Mouse (Mus musculus): ENCODE data around the gene Ddx11. TPM values are rescaled to one million over a fixed set of nuclear protein-coding genes. Genes with fewer than 3 reads are reported as not detected.

The Ddx11 gene
- polyA plus RNA-seq, 1 experiment from 2014 or later = 18.5 TPM

DNA sequence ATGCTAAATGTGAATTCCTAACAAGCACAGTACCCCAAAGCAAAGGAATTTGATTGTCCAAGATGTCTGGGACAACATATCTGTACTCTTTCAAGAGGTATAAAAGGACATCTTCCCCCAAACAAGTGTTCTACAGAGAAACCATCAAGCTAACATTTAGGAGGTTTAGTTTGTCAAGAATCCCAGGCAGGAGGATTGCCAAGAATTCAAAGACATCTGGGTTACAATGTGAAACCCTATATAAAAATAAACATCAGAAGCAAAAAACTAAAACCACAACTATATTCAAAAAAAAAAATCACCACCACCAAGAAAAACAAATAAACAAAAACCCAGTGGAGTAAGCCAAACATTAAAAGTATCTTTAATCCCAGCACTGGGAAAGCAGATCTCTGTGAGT is 33.1 kb upstream of the Ddx11 start:
- Histone ChIP-seq H3K36me3 (ENCODE audit: control insufficient read depth, insufficient read depth, low read length) (peaks cover 53% of the 10 kb centered on the region), H3K4me3 (ENCODE audit: low read depth, low read length) (no peak overlapping the region), H3K9ac (ENCODE audit: low read length) (no peak overlapping the region), H3K27me3 (replicated peaks; ENCODE audit: control insufficient read depth, insufficient read depth, low read length) (no peaks in the 10 kb centered on the region), H3K27ac (ENCODE audit: low read depth) (no peak overlapping the region), H3K4me2 (ENCODE audit: low read length) (no peak overlapping the region), H3K9me3 (ENCODE audit: control insufficient read depth, low read length) (no peaks in the 10 kb centered on the region), H3K4me1 (replicated peaks; ENCODE audit: control insufficient read depth, insufficient read depth, low read length) (no peaks in the 10 kb centered on the region)
- no peak for ATAC-seq (replicated peaks; ENCODE audit: low FRiP score, low TSS enrichment, low read depth)
- DNase-seq (ENCODE audit: low spot score) = no peak

DNA sequence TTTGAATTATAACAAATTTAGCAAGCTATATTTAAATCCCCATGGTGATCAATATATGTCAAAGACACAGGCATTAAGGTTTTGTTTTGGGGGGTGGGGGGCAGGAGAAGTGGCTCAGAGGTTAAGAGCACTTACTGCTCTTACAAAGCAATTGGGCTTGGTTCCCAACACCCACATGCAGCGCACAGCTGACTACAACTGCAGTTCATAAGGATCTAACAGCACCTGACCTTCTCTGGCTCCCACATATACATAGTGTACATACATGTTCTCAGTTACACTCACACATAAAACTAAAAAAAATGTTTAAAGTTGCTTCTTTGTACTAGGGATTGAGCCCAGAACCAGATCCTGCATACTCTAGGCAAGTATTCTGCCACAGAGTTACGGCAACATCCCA is 31.9 kb upstream of the Ddx11 start:
- peaks cover 41% of the 10 kb centered on the region for H3K36me3 ChIP-seq (ENCODE audit: control insufficient read depth, insufficient read depth, low read length)
- ATAC-seq (replicated peaks; ENCODE audit: low FRiP score, low TSS enrichment, low read depth) (no peak), DNase-seq (ENCODE audit: low spot score) (no peak)
- H3K4me2 ChIP-seq (ENCODE audit: low read length) = no peak overlapping the region
- no peaks in the 10 kb centered on the region for H3K4me1 ChIP-seq (replicated peaks; ENCODE audit: control insufficient read depth, insufficient read depth, low read length)
- no peak overlapping the region for H3K27ac ChIP-seq (ENCODE audit: low read depth)
- H3K4me3 ChIP-seq (ENCODE audit: low read depth, low read length) = no peak overlapping the region
- H3K27me3 ChIP-seq (replicated peaks; ENCODE audit: control insufficient read depth, insufficient read depth, low read length) = no peaks in the 10 kb centered on the region
- H3K9ac ChIP-seq (ENCODE audit: low read length) = no peak overlapping the region
- 82% methylated on average over 2 of the region's 2 CpGs for WGBS
- H3K9me3 ChIP-seq (ENCODE audit: control insufficient read depth, low read length) = no peaks in the 10 kb centered on the region

DNA sequence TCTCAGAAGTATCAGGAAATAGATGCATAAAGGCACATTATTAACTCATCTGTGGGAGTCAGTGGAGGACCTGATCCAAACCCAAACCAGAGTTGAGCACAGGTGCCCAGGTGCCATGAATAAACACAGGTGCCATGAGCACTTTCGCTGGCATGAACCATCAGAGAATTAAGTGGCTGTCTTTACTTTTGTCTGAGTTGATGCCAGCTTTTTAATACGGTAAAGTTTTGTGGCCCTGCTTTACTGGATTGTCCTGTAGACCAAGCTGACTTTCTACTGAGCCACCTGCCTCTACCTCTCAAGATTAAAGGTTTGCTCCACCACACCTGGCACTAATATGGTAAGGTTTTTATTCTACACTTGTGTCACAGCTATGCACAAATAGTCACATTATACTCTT is 31.3 kb upstream of the Ddx11 start:
- Histone ChIP-seq H3K36me3 (ENCODE audit: control insufficient read depth, insufficient read depth, low read length) (peaks cover 35% of the 10 kb centered on the region), H3K4me1 (replicated peaks; ENCODE audit: control insufficient read depth, insufficient read depth, low read length) (no peaks in the 10 kb centered on the region), H3K9ac (ENCODE audit: low read length) (no peak overlapping the region), H3K4me3 (ENCODE audit: low read depth, low read length) (no peak overlapping the region), H3K27ac (ENCODE audit: low read depth) (no peak overlapping the region), H3K9me3 (ENCODE audit: control insufficient read depth, low read length) (no peaks in the 10 kb centered on the region), H3K27me3 (replicated peaks; ENCODE audit: control insufficient read depth, insufficient read depth, low read length) (no peaks in the 10 kb centered on the region), H3K4me2 (ENCODE audit: low read length) (no peak overlapping the region)
- ATAC-seq (replicated peaks; ENCODE audit: low FRiP score, low TSS enrichment, low read depth) = no peak
- no peak for DNase-seq (ENCODE audit: low spot score)
- WGBS = 99% methylated on average over 2 of the region's 2 CpGs

DNA sequence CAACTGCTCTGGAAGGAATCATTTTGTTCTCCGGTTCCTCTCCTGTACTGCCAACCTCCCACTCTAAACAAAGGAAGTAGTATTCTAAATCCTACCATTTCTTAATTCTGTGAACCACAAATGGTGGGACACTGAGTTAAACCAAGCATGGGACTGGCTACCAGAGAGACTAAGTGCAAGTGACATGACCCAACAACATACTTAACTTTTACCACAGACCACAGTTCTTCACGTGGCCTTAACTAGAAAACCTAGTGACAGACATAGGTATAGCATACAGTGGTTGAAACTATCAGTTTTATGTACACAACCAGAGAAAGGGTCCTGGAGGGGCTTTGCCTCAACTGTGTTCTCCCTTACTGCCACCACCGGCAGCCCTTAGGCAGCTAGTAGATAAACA is 30.7 kb upstream of the Ddx11 start:
- Histone ChIP-seq H3K27ac (ENCODE audit: low read depth) (no peak overlapping the region), H3K36me3 (ENCODE audit: control insufficient read depth, insufficient read depth, low read length) (peaks cover 29% of the 10 kb centered on the region), H3K27me3 (replicated peaks; ENCODE audit: control insufficient read depth, insufficient read depth, low read length) (no peaks in the 10 kb centered on the region), H3K9ac (ENCODE audit: low read length) (no peak overlapping the region), H3K4me3 (ENCODE audit: low read depth, low read length) (no peak overlapping the region), H3K9me3 (ENCODE audit: control insufficient read depth, low read length) (no peaks in the 10 kb centered on the region), H3K4me2 (ENCODE audit: low read length) (no peak overlapping the region), H3K4me1 (replicated peaks; ENCODE audit: control insufficient read depth, insufficient read depth, low read length) (no peaks in the 10 kb centered on the region)
- ATAC-seq (replicated peaks; ENCODE audit: low FRiP score, low TSS enrichment, low read depth) (no peak), DNase-seq (ENCODE audit: low spot score) (no peak)
- WGBS = 73% methylated on average over 3 of the region's 3 CpGs

DNA sequence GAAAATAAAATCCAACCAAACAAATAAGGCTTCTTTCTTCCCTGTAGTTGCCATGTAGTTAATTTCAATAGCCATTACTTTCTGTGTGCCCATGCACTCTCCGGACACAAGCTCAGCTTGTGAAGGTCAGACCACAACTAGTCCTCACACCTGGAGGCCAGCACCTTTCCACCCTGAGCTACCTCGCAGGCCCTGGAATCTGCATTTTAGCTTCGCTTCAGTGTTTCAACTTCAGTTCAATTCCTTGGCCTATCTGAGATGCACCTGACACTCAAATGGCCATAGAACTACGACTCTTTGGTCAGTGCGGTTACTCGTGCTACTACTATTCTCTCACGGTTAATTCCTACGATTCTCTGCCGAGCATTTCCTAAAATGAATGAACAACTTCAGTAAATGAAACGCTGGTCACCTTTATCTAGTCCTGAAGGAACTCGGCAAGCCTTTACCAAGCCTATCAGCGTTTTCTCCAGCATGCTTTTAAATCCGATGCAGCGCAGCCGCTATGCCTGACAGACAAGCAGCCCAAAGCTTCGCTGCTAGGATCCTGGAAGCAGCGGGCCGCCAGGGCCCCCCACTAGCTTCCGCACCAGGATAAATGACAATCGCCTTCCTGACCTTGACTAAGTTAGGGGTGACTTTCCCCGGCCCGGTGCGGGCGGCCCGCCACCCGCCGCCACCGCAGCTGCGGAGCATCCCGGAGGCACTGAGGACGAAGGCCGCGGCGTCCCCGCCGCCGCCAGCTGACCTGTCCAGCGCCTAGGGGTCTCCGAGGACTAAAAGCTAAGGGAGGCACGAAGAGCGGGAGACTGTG is 22.5 kb upstream of the Ddx11 start:
- H3K27ac ChIP-seq (ENCODE audit: low read depth) = peak overlapping the region; percentile 70
- WGBS = under 1% methylated on average over 41 of the region's 41 CpGs
- H3K4me3 ChIP-seq (ENCODE audit: low read depth, low read length) = peak overlapping the region; percentile 84
- peak overlapping the region; percentile 95 for H3K9ac ChIP-seq (ENCODE audit: low read length)
- peak overlapping the region; percentile 94 for H3K4me2 ChIP-seq (ENCODE audit: low read length)
- H3K9me3 ChIP-seq (ENCODE audit: control insufficient read depth, low read length) = no peaks in the 10 kb centered on the region
- no peaks in the 10 kb centered on the region for H3K27me3 ChIP-seq (replicated peaks; ENCODE audit: control insufficient read depth, insufficient read depth, low read length)
- no peaks in the 10 kb centered on the region for H3K36me3 ChIP-seq (ENCODE audit: control insufficient read depth, insufficient read depth, low read length)
- peak; percentile 59; the same call in 1 of the 2 replicates for ATAC-seq (replicated peaks; ENCODE audit: low FRiP score, low TSS enrichment, low read depth)
- DNase-seq (ENCODE audit: low spot score) = no peak
- peaks cover 9% of the 10 kb centered on the region for H3K4me1 ChIP-seq (replicated peaks; ENCODE audit: control insufficient read depth, insufficient read depth, low read length)

DNA sequence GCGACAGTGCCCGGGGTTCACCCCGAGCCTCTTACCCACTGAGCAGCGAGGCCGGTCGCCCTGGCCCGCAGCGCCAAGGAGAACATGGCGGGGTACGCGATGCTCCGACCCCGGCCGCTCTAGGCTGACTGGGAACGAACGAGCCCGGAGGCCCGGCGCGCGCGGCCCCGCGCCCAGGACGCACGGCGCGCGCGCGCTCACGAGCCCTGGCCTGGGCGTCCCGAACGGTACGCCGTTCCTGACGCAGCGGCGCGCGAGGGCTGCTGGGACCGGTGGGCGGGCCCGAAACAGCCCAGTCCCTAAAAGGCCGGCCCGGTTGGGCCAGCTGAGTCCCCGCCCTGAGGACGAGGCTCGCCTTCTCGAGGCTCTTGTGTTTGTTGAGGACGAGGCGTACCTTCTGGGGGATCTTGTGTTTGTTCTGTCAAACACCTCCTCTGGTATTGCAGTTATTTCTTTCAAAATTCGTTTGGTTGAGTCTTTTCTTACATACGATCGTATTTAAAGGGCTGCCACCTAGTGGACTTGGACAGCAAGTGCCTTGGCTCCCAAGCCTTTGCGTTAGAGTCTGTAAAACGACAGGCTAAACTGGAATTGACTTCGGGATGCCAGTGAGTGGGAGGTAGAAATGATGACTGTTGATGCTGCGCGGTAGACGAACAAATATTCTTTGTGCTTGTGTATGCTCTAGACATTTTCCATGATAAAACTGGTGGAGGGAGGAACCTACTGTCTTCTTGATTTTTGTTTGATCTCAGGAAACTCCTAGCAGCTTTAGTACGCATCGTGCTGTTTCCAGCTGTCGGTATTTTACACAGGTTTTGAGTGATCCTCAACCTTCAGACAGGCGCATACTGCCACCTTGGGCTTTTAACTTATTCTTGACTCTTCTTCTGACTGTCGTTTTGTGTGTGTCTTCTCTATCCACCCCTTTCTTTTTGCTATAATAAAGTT is 21.7 kb upstream of the Ddx11 start, which contains the start of gene Ndufv2:
Gene Ndufv2 (minus strand): TSS at position 180 of the 951 bp plus-strand sequence.
- Histone ChIP-seq H3K4me2 (ENCODE audit: low read length) (peak within 1 kb of the TSS; percentile 94), H3K9ac (ENCODE audit: low read length) (peak within 1 kb of the TSS; percentile 95), H3K27me3 (replicated peaks; ENCODE audit: control insufficient read depth, insufficient read depth, low read length) (no peaks in the 10 kb centered on the region), H3K36me3 (ENCODE audit: control insufficient read depth, insufficient read depth, low read length) (no peaks in the 10 kb centered on the region), H3K27ac (ENCODE audit: low read depth) (peak within 1 kb of the TSS; percentile 70), H3K9me3 (ENCODE audit: control insufficient read depth, low read length) (no peaks in the 10 kb centered on the region), H3K4me1 (replicated peaks; ENCODE audit: control insufficient read depth, insufficient read depth, low read length) (peaks cover 10% of the 10 kb centered on the region), H3K4me3 (ENCODE audit: low read depth, low read length) (peak within 1 kb of the TSS; percentile 84)
- DNase-seq (ENCODE audit: low spot score) (peak; percentile 97), ATAC-seq (replicated peaks; ENCODE audit: low FRiP score, low TSS enrichment, low read depth) (peak; percentile 97)
- 1% methylated on average over 67 of the region's 67 CpGs for WGBS

DNA sequence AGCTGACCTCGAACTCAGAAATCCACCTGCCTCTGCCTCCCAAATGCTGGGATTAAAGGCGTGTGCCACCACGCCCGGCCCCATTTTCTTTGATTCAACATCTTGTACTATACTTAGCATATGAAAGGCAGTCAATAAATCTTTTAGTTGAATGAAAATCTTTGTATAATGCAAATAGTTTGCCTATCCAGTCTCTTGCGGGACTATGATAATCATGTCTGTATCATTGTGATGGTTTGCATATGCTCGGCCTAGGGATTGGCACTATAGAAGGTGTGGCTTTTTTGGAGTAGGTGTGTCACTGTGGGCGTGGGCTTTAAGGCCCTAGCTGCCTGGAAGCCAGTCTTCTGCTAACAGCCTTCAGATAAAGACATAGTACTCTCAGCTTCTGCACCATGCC is 19.2 kb upstream of the Ddx11 start:
- H3K4me3 ChIP-seq (ENCODE audit: low read depth, low read length) = no peak overlapping the region
- peaks cover 11% of the 10 kb centered on the region for H3K4me1 ChIP-seq (replicated peaks; ENCODE audit: control insufficient read depth, insufficient read depth, low read length)
- ATAC-seq (replicated peaks; ENCODE audit: low FRiP score, low TSS enrichment, low read depth) = no peak
- no peak overlapping the region for H3K9ac ChIP-seq (ENCODE audit: low read length)
- H3K4me2 ChIP-seq (ENCODE audit: low read length) = no peak overlapping the region
- WGBS = 81% methylated on average over 7 of the region's 7 CpGs
- no peak overlapping the region for H3K27ac ChIP-seq (ENCODE audit: low read depth)
- H3K36me3 ChIP-seq (ENCODE audit: control insufficient read depth, insufficient read depth, low read length) = no peaks in the 10 kb centered on the region
- no peaks in the 10 kb centered on the region for H3K27me3 ChIP-seq (replicated peaks; ENCODE audit: control insufficient read depth, insufficient read depth, low read length)
- no peak for DNase-seq (ENCODE audit: low spot score)
- H3K9me3 ChIP-seq (ENCODE audit: control insufficient read depth, low read length) = no peaks in the 10 kb centered on the region

DNA sequence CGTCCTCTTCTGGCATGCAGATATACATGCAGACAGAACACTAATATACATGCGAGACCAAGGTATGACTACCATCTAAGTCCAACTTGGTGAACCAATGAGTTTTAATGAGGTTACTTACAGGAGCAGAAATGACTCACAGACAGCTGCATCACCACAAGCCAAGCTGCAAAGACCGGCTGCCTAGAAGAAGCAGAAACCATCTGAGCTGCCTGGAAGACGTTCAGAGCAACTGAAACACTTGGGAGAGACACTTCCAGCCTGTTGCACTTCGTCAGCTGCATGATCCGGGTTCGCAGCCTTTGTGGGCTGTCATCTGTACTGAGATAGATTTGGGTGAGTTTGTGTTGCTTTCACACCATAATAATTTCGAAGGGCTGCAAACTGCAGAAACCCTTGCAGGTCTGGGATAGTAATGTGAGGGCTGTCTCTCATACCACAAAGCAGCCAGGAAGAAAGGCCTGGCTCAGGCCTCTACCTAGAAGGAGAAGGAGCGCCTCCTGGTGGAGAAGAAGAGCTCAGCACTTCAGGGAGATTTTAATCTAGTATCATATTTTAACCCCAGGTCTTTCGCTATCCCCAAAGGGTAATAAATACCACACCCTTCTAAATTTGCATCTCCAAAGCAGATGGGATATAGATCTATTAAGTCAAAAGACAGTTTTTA is 16.6 kb upstream of the Ddx11 start:
- Histone ChIP-seq H3K9ac (ENCODE audit: low read length) (0 out of 2 replicates have a peak overlapping the region, but pooled peaks have one; percentile 2), H3K27me3 (replicated peaks; ENCODE audit: control insufficient read depth, insufficient read depth, low read length) (no peaks in the 10 kb centered on the region), H3K4me2 (ENCODE audit: low read length) (no peak overlapping the region), H3K4me1 (replicated peaks; ENCODE audit: control insufficient read depth, insufficient read depth, low read length) (peaks cover 9% of the 10 kb centered on the region), H3K36me3 (ENCODE audit: control insufficient read depth, insufficient read depth, low read length) (no peaks in the 10 kb centered on the region), H3K27ac (ENCODE audit: low read depth) (no peak overlapping the region), H3K9me3 (ENCODE audit: control insufficient read depth, low read length) (no peaks in the 10 kb centered on the region), H3K4me3 (ENCODE audit: low read depth, low read length) (no peak overlapping the region)
- ATAC-seq (replicated peaks; ENCODE audit: low FRiP score, low TSS enrichment, low read depth) = no peak
- DNase-seq (ENCODE audit: low spot score) = peak; percentile 76
- 50% methylated on average over 10 of the region's 10 CpGs for WGBS

Data from intestine, embryonic 14.5 days (tissue).